16 mouse cellular contexts compared by ENCODE assay signal in genomic region chr16:70213861-70214597, GRCm38 (mm10).
"Had no signal": no experiment of that assay in that cellular context is flagged by ENCODE, and none has a peak within 500 bp of the region (broad histone marks: within the 10 kb centered on the region; RNA-seq: fewer than 3 reads in every experiment).

No protein-coding gene starts in this region.

- H3K4me2 ChIP-seq: hindbrain, embryonic 15.5 days; limb, embryonic 13.5 days; liver, embryonic 12.5 days; lung, embryonic 14.5 days; midbrain, embryonic 12.5 days; neural tube, embryonic 13.5 days had no signal

- H3K9me3 ChIP-seq: hindbrain, embryonic 15.5 days; liver, embryonic 12.5 days; midbrain, embryonic 12.5 days; neural tube, embryonic 13.5 days had no signal

- H3K36me3 ChIP-seq: hindbrain, embryonic 15.5 days; limb, embryonic 13.5 days; liver, embryonic 12.5 days; midbrain, embryonic 12.5 days; neural tube, embryonic 13.5 days had no signal

- ATAC-seq: liver, embryonic 12.5 days; midbrain, embryonic 16.5 days had no signal

- H3K4me3 ChIP-seq: hindbrain, embryonic 15.5 days; layer of hippocampus, adult 2 months; limb, embryonic 13.5 days; liver, embryonic 12.5 days; midbrain, embryonic 12.5 days; neural tube, embryonic 13.5 days had no signal

- DNase-seq: kidney, adult 9 months; left cerebral cortex, postnatal 4 days; lung, embryonic 14.5 days; lung, postnatal 10 days; right cerebral cortex, adult 18-20 months; right cerebral cortex, postnatal 25 days; thymus, adult 2 months; thymus, postnatal 36 days had no signal

- H3K27me3 ChIP-seq: hindbrain, embryonic 15.5 days; limb, embryonic 13.5 days; liver, embryonic 12.5 days; midbrain, embryonic 12.5 days; neural tube, embryonic 13.5 days had no signal

- H3K4me1 ChIP-seq: hindbrain, embryonic 15.5 days; liver, embryonic 12.5 days; midbrain, embryonic 12.5 days; neural tube, embryonic 13.5 days had no signal

- H3K27ac ChIP-seq: hindbrain, embryonic 15.5 days; layer of hippocampus, adult 2 months; limb, embryonic 13.5 days; liver, embryonic 12.5 days; macrophage; midbrain, embryonic 12.5 days; neural tube, embryonic 13.5 days had no signal

- H3K9ac ChIP-seq: hindbrain, embryonic 15.5 days; limb, embryonic 13.5 days; liver, embryonic 12.5 days; lung, embryonic 14.5 days; midbrain, embryonic 12.5 days; neural tube, embryonic 13.5 days had no signal
